Mouse (Mus musculus) kidney, adult 11 months (tissue): ENCODE data around the gene Il13ra2.
"Not testable (repeated sequence)": the region's sequence is repeated elsewhere in the genome, so short reads cannot be mapped to it uniquely, and the experiment has no call there.

Experiments used
- DNase-seq: peaks from one replicate; pipeline ENCODE4 v3.0.0; 2022

Gene Il13ra2

GRCm38 (mm10) chrX:147429129-147429528 lies at the start of gene Il13ra2:
Gene Il13ra2, minus strand, starts transcription at chrX:147429192.
- DNase-seq = no peak

- not testable (repeated sequence) for DNase-seq
These were observed 24.6 kb upstream of the Il13ra2 start, which contains the start of gene Vmn1r239-ps for GRCm38 (mm10) chrX:147453610-147454009. Gene Vmn1r239-ps, minus strand, starts transcription at chrX:147453710.

GRCm38 (mm10) chrX:147443386-147443785 lies 14.4 kb upstream of the Il13ra2 start:
- DNase-seq = no peak

GRCm38 (mm10) chrX:147435400-147435799 lies 6.4 kb upstream of the Il13ra2 start:
- no peak for DNase-seq

GRCm38 (mm10) chrX:147429753-147430152 lies 761 bp upstream of the Il13ra2 start:
- DNase-seq = no peak

GRCm38 (mm10) chrX:147393446-147393845 lies 35.5 kb downstream of the Il13ra2 start:
- no peak for DNase-seq

- DNase-seq = no peak
These were observed 79.8 kb downstream of the Il13ra2 start for GRCm38 (mm10) chrX:147349167-147349566.
